Mouse (Mus musculus): ENCODE measurements around the gene Srarp.

DNA sequence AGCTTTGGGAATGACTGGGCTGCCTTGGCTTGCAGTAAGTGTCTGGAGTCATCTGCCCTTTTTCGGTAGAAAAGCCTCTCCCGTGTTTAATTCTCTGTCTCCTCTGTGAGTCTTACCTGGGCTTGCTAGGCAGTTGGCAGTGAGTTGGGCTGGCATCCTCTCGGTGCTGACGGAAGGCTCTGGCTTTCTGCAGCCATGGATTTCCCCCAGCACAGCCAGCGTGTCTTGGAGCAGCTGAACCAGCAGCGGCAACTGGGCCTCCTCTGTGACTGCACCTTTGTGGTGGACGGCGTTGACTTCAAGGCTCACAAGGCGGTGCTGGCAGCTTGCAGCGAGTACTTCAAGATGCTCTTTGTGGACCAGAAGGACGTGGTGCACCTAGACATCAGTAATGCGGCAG lies 25.7 kb upstream of the Srarp start:
- TF ChIP-seq CTCF (IDR thresholded peaks at IDR 0.05; ENCODE audit: borderline replicate concordance, extremely low read depth, insufficient read depth, insufficient read length) (no peak), POLR2A (IDR thresholded peaks at IDR 0.05; ENCODE audit: borderline replicate concordance, extremely low read depth, insufficient read depth, insufficient read length, poor library complexity, severe bottlenecking) (no peak)
